Mouse (Mus musculus): ENCODE measurements at regions not wholly inside any gene's neighbourhood (a gene's known extent, or its start where the extent isn't known, plus 50 kb on each side); places are given as distances from the start of the nearest gene placed in this dataset.
"Not testable (repeated sequence)": the region's sequence is repeated elsewhere in the genome, so short reads cannot be mapped to it uniquely, and the experiment has no call there.

GRCm38 (mm10) chrX:170735786-170736185 lies 63.3 kb downstream of the Asmt start:
- peak in 1 of 2 experiments; percentile 1 for DNase-seq

GRCm38 (mm10) chrX:170753507-170754256 lies 81.2 kb downstream of the Asmt start:
- intact Hi-C loops (cut with DNase I); DNase-seq: not testable (repeated sequence)

More at GRCm38 (mm10) chrX:170735786-170736185, 63.3 kb downstream of the Asmt start:
- intact Hi-C loops (cut with DNase I), result not testable (repeated sequence)

Data from heart, postnatal 14 days (tissue).